Mouse (Mus musculus): ENCODE results near the gene Samsn1. TPM values are rescaled to one million over a fixed set of nuclear protein-coding genes. Genes with fewer than 3 reads are reported as not detected.

Gene Samsn1
- polyA plus RNA-seq, 1 experiment, result 6.0 TPM

DNA sequence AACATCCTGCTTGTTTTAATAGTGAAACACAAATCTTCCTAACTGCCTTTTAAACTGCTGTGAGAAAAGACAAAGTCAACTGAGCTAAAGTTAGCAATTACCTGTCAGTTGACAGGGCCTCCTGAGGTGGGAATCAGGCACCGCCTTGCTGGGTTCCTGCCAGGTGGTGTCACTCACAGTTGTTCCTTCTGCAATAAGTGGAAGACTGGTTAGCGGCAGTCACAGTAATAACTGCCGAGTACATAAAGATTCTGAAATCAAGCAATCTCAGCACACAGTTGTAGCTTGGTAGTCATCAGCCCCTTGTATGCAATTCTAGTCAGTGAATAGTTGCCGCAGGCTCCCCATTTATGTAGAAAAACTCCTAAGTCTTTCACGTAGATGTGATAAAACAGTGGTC, 44.3 kb downstream of the Samsn1 start:
- TF ChIP-seq GATA1 (IDR thresholded peaks at IDR 0.05; ENCODE audit: low read length), result no peak

DNA sequence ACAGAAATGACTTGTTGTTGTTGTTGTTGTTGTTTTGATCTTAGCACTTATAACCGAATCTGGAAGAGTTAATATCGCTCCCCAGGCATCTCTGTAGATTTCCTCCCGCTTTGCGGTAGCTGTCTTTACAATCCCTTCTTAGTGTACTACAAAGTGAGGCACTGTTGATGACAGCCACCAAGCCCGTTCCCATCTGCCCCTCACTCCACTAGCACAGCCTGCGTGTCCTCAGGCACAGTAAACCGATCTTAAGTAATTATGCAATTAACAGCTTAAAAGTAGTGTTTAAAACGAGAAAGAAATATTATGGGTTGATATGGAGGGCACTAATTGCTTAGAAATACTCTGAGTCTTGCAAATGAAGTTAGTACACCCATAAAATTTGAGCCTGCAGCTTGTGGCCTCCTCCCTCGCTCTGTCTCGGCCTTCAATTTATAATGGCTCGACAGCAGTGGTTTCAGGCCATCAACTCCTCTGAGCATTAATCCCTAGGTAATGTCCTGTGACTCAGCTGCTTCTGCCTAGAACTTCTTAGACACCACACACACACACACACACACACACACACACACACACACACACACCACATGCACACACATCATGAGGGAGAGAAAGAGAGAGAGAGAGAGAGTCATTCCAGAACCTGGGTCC, 46.3 kb downstream of the Samsn1 start:
- TF ChIP-seq GATA1 (IDR thresholded peaks at IDR 0.05; ENCODE audit: low read length), result no peak

DNA sequence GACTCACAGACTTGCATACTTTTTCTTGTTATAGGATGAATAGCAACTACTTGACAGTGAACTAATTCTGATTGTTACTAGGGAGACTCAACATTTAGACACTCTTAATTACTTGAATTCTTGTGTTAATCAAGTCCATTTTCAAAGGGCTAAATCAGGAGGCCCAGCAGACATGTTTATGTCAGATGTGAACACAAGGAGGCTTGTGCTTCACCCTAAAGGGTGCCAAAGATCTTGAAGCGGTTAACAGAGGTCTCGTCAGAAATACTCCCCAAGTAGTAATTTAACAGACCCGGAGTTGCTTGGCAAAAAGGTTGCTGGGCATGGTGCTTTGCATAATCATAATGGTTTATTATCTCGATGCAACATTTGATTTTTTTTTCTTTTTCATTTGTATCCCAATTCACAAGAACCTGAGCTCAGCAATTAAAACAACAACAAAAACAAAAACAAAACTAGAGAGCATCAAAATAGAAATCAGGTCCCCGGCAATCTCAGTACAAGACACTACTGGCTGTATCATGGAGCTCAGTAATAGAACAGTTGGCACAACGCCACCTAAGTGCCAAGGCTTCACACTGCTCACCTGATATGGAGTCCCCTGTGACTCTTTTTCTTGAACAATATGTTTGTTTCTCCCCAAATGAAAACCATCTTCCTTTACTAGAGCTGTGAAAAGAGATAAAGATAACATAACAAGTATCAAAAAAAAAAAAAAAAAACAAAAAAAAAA, 51.6 kb downstream of the Samsn1 start:
- no peak for TF ChIP-seq GATA1 (IDR thresholded peaks at IDR 0.05; ENCODE audit: low read length)

DNA sequence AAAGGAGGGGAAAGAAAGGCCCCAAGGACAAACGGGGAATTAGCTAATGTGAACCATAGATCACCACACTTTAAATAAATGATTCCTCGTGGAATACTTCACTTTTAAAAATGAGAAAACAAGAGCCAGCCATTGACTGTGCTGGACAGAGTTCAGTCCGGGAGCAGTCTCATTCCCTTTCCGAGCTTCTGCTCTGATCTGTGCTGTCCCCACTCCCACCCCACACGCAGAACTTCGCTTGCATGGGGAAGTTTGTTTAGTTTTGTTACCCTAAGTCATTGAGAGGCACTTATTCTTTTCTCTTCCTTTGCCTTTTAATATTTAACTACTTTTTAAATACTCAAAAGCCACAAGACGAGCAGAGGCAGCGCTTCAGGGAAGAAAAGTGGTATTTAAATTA, 60.1 kb downstream of the Samsn1 start:
- TF ChIP-seq GATA1 (IDR thresholded peaks at IDR 0.05; ENCODE audit: low read length), result no peak

DNA sequence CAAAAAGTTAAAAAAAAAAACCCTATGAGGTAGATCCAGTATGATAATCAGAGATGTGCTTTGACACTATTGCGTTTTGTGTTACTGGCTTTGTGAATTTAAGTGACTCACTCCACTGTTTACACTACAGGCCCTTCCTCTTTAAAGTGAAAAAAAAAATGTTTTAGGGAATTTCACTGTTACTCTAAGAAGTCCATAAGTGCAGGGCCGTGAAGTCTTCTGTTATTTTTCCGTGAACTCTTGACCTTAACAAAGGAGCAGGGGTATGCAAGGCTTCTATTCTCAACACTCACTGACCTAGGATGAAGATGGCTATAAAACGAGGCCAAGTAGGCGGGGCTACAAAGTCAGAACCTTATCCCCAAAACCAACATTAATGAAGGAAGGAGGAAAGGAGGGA, 60.6 kb downstream of the Samsn1 start:
- no peak for TF ChIP-seq GATA1 (IDR thresholded peaks at IDR 0.05; ENCODE audit: low read length)

DNA sequence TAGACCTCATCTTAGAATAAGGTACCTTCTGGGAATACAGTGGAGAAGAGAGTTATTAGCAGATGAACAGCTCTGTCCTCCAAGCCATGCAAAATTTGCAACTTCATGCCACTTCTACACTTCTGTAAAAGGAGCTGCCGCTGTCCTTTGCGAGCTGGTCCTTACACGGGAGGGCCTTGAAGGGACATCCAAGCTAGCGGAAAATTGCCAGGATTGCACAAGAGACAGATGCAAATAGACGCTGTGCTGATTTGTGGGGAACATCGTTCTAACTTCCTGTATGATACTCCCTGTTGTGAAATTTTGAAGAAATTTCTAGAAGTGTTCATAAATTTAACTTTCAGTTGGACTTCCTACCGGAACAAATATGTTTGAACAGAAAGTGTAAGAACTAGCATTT, 61.0 kb downstream of the Samsn1 start:
- TF ChIP-seq GATA1 (IDR thresholded peaks at IDR 0.05; ENCODE audit: low read length), result no peak

DNA sequence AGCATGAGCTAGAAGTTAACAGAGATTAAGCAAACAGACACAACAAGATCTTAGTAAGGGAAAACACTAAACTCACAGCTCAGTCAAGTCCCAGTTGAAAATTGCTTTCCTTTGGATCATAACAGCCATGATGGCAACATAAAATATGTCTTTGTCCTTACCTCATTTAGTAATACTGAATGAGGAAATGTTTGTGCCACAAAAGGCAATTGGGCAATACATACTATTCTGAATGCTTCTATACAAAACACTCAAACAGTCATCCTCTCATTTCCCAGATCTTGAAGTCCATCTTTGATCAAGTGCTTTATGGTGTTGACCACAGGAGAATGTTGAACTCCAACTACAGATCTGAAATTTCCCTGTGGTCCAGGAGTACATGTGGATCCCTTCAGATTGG, 88.7 kb downstream of the Samsn1 start:
- no peak for TF ChIP-seq GATA1 (IDR thresholded peaks at IDR 0.05; ENCODE audit: low read length)

DNA sequence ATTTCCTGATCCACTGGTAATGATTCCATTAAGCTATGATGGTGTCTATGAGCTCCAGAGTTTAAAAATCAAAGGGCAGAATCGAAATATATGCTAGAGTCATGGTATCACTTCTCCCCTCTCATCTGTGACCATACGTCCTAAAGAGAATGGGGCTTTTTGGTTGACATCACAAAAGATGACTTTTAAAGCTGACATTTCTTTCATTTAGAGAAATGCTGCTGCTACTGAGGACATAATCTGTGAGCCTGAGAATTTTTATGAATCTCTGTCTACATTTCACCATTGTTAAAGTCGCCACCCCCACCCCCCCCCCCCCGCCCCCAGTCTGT, 91.9 kb downstream of the Samsn1 start:
- TF ChIP-seq GATA1 (IDR thresholded peaks at IDR 0.05; ENCODE audit: low read length), result no peak

DNA sequence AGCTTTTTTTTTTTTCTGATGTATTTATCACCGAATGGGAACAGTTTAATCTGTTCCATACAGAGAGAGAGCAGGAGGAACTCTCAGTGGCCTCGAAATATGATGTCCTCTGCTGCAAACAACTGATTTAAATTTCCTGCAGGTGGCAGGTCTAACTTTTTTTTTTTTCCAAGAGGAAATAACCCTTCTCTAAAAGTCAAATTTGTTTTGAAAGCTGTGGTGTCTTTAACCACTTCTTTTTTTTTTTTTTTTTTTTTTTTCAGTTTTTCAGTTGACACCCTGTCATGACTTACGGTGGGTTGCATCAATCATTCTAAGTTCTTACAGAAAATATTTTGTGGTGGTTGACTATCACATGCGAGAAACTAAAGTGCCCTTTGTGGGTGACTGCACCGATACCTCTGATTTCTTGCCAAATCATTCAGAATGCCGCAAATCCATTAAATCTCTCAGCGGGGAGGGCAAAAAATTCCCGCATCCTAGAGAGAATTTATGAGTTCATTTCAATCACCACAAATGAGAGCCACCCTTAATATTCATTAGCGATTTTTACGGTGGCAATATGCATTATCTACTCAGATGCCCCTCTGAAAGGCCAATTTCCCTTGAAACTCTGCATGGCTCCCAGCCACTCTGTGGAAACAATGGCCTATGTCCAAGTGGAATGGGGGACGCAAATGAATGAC, 92.4 kb downstream of the Samsn1 start:
- TF ChIP-seq GATA1 (IDR thresholded peaks at IDR 0.05; ENCODE audit: low read length), result no peak

DNA sequence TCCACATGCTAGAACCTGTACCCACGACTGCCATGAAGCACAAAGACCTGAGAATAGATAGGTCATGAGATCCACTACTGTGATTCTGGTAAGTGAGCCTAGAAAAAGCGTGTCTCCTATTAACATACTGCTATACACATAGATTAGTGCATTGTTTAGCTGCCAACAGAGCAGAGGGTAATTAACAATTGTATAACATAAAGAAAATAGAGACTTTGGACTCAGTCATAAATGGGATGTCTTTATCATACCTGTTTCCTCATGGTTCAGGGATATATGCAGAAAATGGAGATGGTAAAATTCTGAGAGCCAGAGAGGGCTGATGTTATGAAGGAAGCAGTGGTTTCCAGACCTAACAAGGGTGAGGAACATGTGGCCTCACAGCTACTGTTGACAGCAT, 95.6 kb downstream of the Samsn1 start:
- TF ChIP-seq GATA1 (IDR thresholded peaks at IDR 0.05; ENCODE audit: low read length), result no peak

DNA sequence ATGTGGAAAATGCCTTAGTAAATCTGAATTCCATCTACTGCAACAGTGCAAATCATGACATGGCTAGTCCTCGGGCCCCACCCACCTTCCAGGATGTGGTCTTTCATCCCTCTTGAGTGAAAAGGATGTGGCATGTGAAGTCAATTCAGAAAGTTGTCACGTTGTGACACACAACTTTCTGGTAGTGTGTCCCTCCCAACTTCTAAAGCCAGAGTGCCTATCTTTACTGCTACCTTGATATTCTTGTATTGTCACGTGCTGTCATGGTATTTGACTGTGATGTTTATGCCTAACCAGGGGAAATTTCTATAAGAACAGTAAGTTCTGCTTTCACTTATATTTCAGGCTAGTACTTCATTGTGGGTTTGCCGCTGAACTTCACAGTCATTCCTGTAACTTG, 101.2 kb downstream of the Samsn1 start:
- TF ChIP-seq GATA1 (IDR thresholded peaks at IDR 0.05; ENCODE audit: low read length), result no peak

DNA sequence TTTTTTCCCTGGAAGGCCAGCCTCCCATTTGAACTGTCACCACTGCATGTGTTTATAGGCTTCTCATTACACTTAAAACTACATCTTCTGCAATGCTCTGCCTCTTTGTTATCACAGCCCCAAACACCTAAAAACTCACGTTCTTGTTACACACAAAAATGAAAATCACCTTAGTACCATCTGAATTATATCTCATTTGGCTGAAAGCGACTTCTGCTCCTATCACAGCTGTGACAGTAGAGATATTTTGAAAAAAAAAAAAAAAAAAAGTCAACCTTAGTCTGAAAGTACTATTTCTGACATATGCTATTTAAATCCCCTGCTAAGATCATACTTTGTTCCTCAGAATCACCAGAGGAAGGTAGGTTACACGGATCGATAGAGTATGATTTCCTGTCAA, 102.8 kb downstream of the Samsn1 start:
- TF ChIP-seq GATA1 (IDR thresholded peaks at IDR 0.05; ENCODE audit: low read length), result no peak

DNA sequence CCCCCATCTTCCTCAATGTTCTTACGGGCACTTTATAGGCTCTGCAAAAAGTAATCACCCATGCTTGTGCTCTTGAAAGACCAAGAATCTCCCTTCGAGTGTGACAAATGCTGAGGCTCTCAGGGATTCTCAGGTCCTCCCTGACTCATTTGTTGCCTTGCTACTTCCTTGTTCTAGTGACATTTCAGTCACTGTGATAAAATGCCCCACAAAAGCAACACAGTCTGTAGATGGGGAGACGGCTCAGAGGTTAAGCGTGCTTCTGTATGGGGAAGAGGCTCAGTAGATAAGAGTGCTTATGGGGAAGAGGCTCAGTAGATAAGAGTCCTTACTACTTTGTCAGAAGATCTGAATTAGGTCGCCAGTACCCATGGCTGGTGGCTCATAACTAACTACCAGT, 104.4 kb downstream of the Samsn1 start:
- TF ChIP-seq GATA1 (IDR thresholded peaks at IDR 0.05; ENCODE audit: low read length), result peak; percentile 84

DNA sequence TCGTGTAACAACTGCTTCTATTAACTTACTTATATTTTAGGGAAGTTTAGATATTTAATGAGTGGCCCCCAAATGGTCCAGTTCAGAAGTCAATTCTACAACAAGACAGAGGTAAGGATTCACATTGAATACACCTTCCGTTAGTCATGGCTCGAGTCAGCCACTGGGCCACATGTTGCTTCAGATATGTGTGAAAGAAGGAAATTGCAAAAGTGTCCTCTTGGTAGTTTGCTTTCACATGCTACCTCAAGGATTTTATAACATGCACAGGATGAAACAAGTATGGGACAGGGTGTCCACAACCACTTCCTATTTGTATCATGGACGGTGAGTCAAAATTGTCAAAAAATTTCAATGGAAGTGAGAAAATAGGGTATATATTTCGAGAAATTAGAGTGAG, 110.0 kb downstream of the Samsn1 start:
- no peak for TF ChIP-seq GATA1 (IDR thresholded peaks at IDR 0.05; ENCODE audit: low read length)

DNA sequence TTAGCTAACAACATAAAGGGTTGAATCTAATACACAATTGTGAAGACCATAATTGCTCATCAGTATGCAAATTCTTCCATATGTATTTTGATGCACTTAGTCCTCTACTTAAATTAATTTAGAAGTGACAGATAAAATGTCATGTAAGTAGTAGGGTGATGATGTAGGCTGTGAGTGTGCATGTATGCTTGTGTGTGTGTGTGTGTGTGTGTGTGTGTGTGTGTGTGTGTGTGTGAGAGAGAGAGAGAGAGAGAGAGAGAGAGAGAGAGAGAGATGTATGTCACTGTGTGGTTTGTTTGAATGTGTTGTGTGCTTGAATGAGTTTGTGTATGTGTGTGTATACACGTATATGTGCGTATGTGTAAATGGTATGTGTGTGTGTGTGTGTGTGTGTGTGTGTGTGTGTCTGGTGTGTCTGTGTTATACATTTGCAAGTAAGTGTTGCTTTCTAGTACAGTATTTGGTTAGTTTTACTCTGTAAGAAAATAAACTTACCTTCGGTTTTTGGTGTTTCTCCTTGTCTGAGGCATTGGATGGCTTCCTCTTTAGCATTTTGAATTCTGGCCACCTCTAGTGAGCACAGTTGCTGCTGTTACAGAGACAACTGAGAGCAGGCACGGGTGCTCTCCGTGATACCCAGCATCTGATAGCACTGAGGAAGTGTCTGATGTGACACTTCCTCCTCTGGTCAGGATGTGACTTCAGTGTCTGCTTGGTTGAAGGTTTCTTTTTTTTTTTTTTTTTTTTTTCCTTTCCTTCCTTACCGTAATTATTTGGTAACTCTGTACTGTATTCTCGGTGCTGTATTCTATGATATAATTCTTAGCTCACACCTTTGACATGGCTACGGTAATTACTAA, 113.2 kb downstream of the Samsn1 start:
- peak; percentile 73 for TF ChIP-seq GATA1 (IDR thresholded peaks at IDR 0.05; ENCODE audit: low read length)

DNA sequence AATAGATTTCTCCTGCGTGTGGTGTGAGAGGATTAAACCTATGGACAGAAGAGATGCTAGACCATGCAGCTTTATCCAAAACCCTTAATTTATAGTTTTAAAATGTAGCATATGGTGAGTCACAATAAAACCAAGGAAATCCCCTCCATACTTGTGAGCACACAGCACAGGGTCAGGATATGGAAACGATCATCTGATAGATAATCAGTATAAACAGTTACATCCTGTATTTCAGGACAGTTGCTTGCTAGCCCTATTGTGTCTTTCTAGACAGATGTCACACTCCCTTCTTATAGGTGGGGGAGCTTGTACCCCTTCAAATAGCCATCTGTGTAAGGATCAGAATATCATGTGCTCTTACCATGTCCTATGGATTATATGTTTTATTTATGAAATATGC, 115.3 kb downstream of the Samsn1 start:
- no peak for TF ChIP-seq GATA1 (IDR thresholded peaks at IDR 0.05; ENCODE audit: low read length)
